Mouse (Mus musculus) heart, adult 2 months (tissue): ENCODE measurements around the gene Adcy7.

Experiments used
- CTCF ChIP-seq: fragments of 200-600 bp; IDR thresholded peaks from 2 replicates; pipeline ENCODE4 v1.8.1; 2022; ENCODE audit warnings: antibody characterized with exemption, mild to moderate bottlenecking, moderate library complexity
- EP300 ChIP-seq: fragments of 200-500 bp; IDR thresholded peaks from 2 replicates; pipeline ENCODE4 v1.6.1; 2011; ENCODE audit warnings: low read depth, low read length, control low read depth; ENCODE audit not compliant: insufficient read depth
- POLR2A ChIP-seq: fragments of 200-500 bp; IDR thresholded peaks from 2 replicates; pipeline ENCODE4 v1.6.1; 2011; ENCODE audit warnings: mild to moderate bottlenecking, low read depth, low read length, control low read depth; ENCODE audit not compliant: insufficient read depth

GRCm38 (mm10) chr8:88254957-88255356, 17.2 kb upstream of the Adcy7 start:
- TF ChIP-seq CTCF (no peak), POLR2A (no peak), EP300 (no peak)
